Mouse (Mus musculus) hematopoietic stem cell, adult 5-6 weeks (primary cell): ENCODE results near the gene 1700008O03Rik. TPM values are rescaled to one million over a fixed set of nuclear protein-coding genes. Genes with fewer than 3 reads are reported as not detected.

Source experiments
- ATAC-seq, 2 experiments: fragments of 125-278 bp in 1 of 2; replicated peaks in 1 of 2; 2 replicates each; pipeline ENCODE4 v1.8.0; 2016 to 2017; ENCODE audit warnings: inconsistent platforms in 2 of 2, mild to moderate bottlenecking in 2 of 2, moderate number of reproducible peaks in 2 of 2, low read depth in 1 of 2, moderate TSS enrichment in 1 of 2; ENCODE audit not compliant: low FRiP score in 2 of 2, poor library complexity in 2 of 2, severe bottlenecking in 2 of 2, insufficient read depth in 1 of 2, low TSS enrichment in 1 of 2
- total RNA-seq: library from RNA; stranded (forward); fragments of 172-1452, 232-1000 nt; gene quantifications from 2 replicates; pipeline ENCODE4 v1.2.3, GENCODE M21; 2017

1700008O03Rik gene
- total RNA-seq, 1 experiment from 2014 or later, result 1.9 TPM

- ATAC-seq, result no peak
Measured at GRCm38 (mm10) chr7:44334139-44334538, 51.5 kb downstream of the 1700008O03Rik start.

- ATAC-seq, result no peak
Measured at GRCm38 (mm10) chr7:44332336-44332735, 53.3 kb downstream of the 1700008O03Rik start.

GRCm38 (mm10) chr7:44326614-44327013, 59.0 kb downstream of the 1700008O03Rik start:
- no peak for ATAC-seq

- ATAC-seq, result no peak
Measured at GRCm38 (mm10) chr7:44322290-44322689, 63.3 kb downstream of the 1700008O03Rik start.

- ATAC-seq, result no peak
Measured at GRCm38 (mm10) chr7:44320886-44321285, 64.7 kb downstream of the 1700008O03Rik start.

- ATAC-seq, result 0 out of 4 replicates have a peak, but pooled peaks have one; percentile 47 to 59
Measured at GRCm38 (mm10) chr7:44317913-44318312, 67.7 kb downstream of the 1700008O03Rik start.

- ATAC-seq, result no peak
Measured at GRCm38 (mm10) chr7:44312484-44312883, 73.1 kb downstream of the 1700008O03Rik start.

GRCm38 (mm10) chr7:44311713-44312304, 73.8 kb downstream of the 1700008O03Rik start:
- peak; percentile 46 to 55; a peak in 3 of 4 replicates for ATAC-seq

- no peak for ATAC-seq
Measured at GRCm38 (mm10) chr7:44310878-44311712, 74.5 kb downstream of the 1700008O03Rik start.

GRCm38 (mm10) chr7:44310285-44310877, 75.2 kb downstream of the 1700008O03Rik start:
- no peak for ATAC-seq

Other genes starting within 250 kb of the 1700008O03Rik start
- gene Klk1b16, start 249.1 kb downstream of the 1700008O03Rik start, total RNA-seq, result not detected in 2 replicates
- gene Klk1b24, start 197.6 kb downstream of the 1700008O03Rik start, total RNA-seq, result not detected in 2 replicates
- not detected in 2 replicates for gene Klk1b3, start 187.6 kb downstream of the 1700008O03Rik start, total RNA-seq
- gene Klk1b4, start 178.4 kb downstream of the 1700008O03Rik start, total RNA-seq, result not detected in 2 replicates
- not detected in 2 replicates for gene Klk1b5, start 169.9 kb downstream of the 1700008O03Rik start, total RNA-seq
- not detected in 2 replicates for gene Klk1, start 160.5 kb downstream of the 1700008O03Rik start, total RNA-seq
- not detected in 2 replicates for gene Gm36864, start 149.6 kb downstream of the 1700008O03Rik start, total RNA-seq
- 0.31 TPM in 1 of 2 replicates, not detected in the other for gene 1700028J19Rik, start 139.1 kb downstream of the 1700008O03Rik start, total RNA-seq
- gene 2410002F23Rik, start 139.1 kb downstream of the 1700008O03Rik start, total RNA-seq, result 86.6 and 87.3 TPM in 2 replicates
- 0.74 TPM in 1 of 2 replicates, not detected in the other for gene Acp4, start 128.4 kb downstream of the 1700008O03Rik start, total RNA-seq
- not detected in 2 replicates for gene Gm15517, start 124.4 kb downstream of the 1700008O03Rik start, total RNA-seq
- gene Clec11a, start 78.9 kb downstream of the 1700008O03Rik start, total RNA-seq, result 1.5 and 4.2 TPM in 2 replicates
- not detected in 2 replicates for gene Shank1, start 75.6 kb downstream of the 1700008O03Rik start, total RNA-seq
- gene Syt3, start 1.7 kb downstream of the 1700008O03Rik start, total RNA-seq, result 0.79 and 1.8 TPM in 2 replicates
- not detected in 2 replicates for gene Lrrc4b, start 43.2 kb upstream of the 1700008O03Rik start, total RNA-seq
- not detected in 2 replicates for gene Aspdh, start 79.6 kb upstream of the 1700008O03Rik start, total RNA-seq
- 19.0 and 20.4 TPM in 2 replicates for gene Josd2, start 82.2 kb upstream of the 1700008O03Rik start, total RNA-seq
- gene Emc10, start 110.7 kb upstream of the 1700008O03Rik start, total RNA-seq, result 30.3 and 44.3 TPM in 2 replicates
- gene Fam71e1, start 110.8 kb upstream of the 1700008O03Rik start, total RNA-seq, result 17.6 TPM in 1 of 2 replicates, not detected in the other
- not detected in 2 replicates for gene Mybpc2, start 138.8 kb upstream of the 1700008O03Rik start, total RNA-seq
- 0.25 TPM in 1 of 2 replicates, not detected in the other for gene Spib, start 146.3 kb upstream of the 1700008O03Rik start, total RNA-seq
- gene Pold1, start 163.0 kb upstream of the 1700008O03Rik start, total RNA-seq, result 57.7 and 60.3 TPM in 2 replicates
- 80.0 and 105 TPM in 2 replicates for gene Nr1h2, start 168.1 kb upstream of the 1700008O03Rik start, total RNA-seq
- 55.1 and 74.2 TPM in 2 replicates for gene Napsa, start 186.6 kb upstream of the 1700008O03Rik start, total RNA-seq
- gene Kcnc3, start 204.8 kb upstream of the 1700008O03Rik start, total RNA-seq, result 0.50 TPM in 1 of 2 replicates, not detected in the other